11 mouse cellular contexts compared by ENCODE assay signal in the genomic region with DNA sequence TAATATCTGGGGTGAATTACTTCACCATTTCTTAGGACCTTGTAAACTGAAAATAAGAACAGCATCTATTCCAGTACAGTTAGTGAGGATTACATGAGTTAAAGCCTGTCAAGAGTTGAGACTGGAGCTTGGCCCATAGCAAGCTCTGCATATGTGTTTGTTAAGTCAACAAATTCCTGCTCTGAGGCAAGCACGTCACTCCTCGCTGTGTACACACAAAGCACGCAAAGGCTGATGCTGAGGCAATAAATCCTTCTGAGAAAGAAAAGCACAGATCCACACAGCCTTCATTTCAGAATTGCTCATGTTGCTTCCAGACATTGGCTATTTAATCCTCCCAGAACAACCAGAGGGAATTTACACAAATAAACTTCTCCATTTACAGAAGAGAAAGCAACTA.
DNase-seq lines count a peak whose midpoint lies in the region; ATAC-seq and TF ChIP-seq lines count a peak whose summit lies in the region.
"Had no signal": no experiment of that assay in that cellular context is flagged by ENCODE, and none has a peak within 500 bp of the region (broad histone marks: within the 10 kb centered on the region; RNA-seq: fewer than 3 reads in every experiment).

No protein-coding gene starts in this region.

- WGBS in limb, embryonic 12.5 days = 32% methylated on average over 3 of the region's 3 CpGs
- WGBS in limb, embryonic 10.5 days = 74% methylated on average over 3 of the region's 3 CpGs
- 24% methylated on average over 3 of the region's 3 CpGs for WGBS in kidney, embryonic 15.5 days

- intact Hi-C loops in left cerebral cortex, postnatal 4 days (cut with DNase I) = loop anchor here (10.0 kb wide), 1 partner anchor 129 kb away; no protein-coding TSS in a partner anchor

- TF ChIP-seq POLR2A in brain, embryonic 14.5 days (IDR thresholded peaks at IDR 0.05; ENCODE audit: borderline replicate concordance, extremely low read depth, insufficient read depth, insufficient read length, poor library complexity, severe bottlenecking) = no peak

- H3K9me3 ChIP-seq in limb, embryonic 12.5 days = no peaks in the 10 kb centered on the region
- H3K9me3 ChIP-seq in limb, embryonic 10.5 days (replicated peaks) = no peaks in the 10 kb centered on the region
- H3K9me3 ChIP-seq in kidney, embryonic 15.5 days (replicated peaks) = no peaks in the 10 kb centered on the region
- H3K9me3 ChIP-seq: midbrain, embryonic 13.5 days had no signal

- H3K4me1 ChIP-seq in limb, embryonic 12.5 days (replicated peaks) = no peaks in the 10 kb centered on the region; the same call in 1 of the 2 replicates
- H3K4me1 ChIP-seq in limb, embryonic 10.5 days = no peaks in the 10 kb centered on the region
- no peaks in the 10 kb centered on the region for H3K4me1 ChIP-seq in kidney, embryonic 15.5 days
- H3K4me1 ChIP-seq: midbrain, embryonic 13.5 days had no signal

- H3K9ac ChIP-seq in limb, embryonic 12.5 days (replicated peaks) = no peak overlapping the region
- no peak overlapping the region for H3K9ac ChIP-seq in kidney, embryonic 15.5 days
- H3K9ac ChIP-seq: midbrain, embryonic 13.5 days had no signal

- no peak for ATAC-seq in limb, embryonic 12.5 days (ENCODE audit: insufficient number of reproducible peaks, insufficient read depth, low FRiP score, low TSS enrichment, low read depth)
- ATAC-seq in kidney, embryonic 15.5 days (replicated peaks; ENCODE audit: low FRiP score) = peak; percentile 83
- ATAC-seq: midbrain, embryonic 13.5 days had no signal

- H3K27me3 ChIP-seq in limb, embryonic 12.5 days = no peaks in the 10 kb centered on the region
- H3K27me3 ChIP-seq in limb, embryonic 10.5 days (ENCODE audit: low read depth, poor library complexity, severe bottlenecking) = no peaks in the 10 kb centered on the region
- H3K27me3 ChIP-seq in kidney, embryonic 15.5 days = no peaks in the 10 kb centered on the region
- H3K27me3 ChIP-seq: CH12.LX; midbrain, embryonic 13.5 days had no signal

- H3K4me2 ChIP-seq in limb, embryonic 12.5 days = no peak overlapping the region
- H3K4me2 ChIP-seq in kidney, embryonic 15.5 days = no peak overlapping the region
- H3K4me2 ChIP-seq: midbrain, embryonic 13.5 days had no signal

- H3K4me3 ChIP-seq in limb, embryonic 12.5 days (replicated peaks) = no peak overlapping the region
- no peak overlapping the region for H3K4me3 ChIP-seq in limb, embryonic 10.5 days
- H3K4me3 ChIP-seq in kidney, embryonic 15.5 days (replicated peaks) = no peak overlapping the region
- H3K4me3 ChIP-seq: midbrain, embryonic 13.5 days had no signal

- H3K27ac ChIP-seq in limb, embryonic 12.5 days = peak overlapping the region; percentile 69
- no peak overlapping the region for H3K27ac ChIP-seq in limb, embryonic 10.5 days
- peak overlapping the region; percentile 19 for H3K27ac ChIP-seq in kidney, embryonic 15.5 days
- H3K27ac ChIP-seq: midbrain, embryonic 13.5 days had no signal

- DNase-seq in limb, embryonic 10.5 days (ENCODE audit: low spot score) = no peak
- DNase-seq in brain, embryonic 14.5 days (ENCODE audit: low read depth) = peak; percentile 13
- DNase-seq in lung, postnatal 36 days = peak; percentile 17
- no peak for DNase-seq in left cerebral cortex, postnatal 4 days
- DNase-seq in adrenal gland, postnatal 25 days = no peak
- DNase-seq: cerebellum, adult 2 months; right cerebral cortex, postnatal 25 days had no signal

- no peak for TF ChIP-seq CTCF in brain, embryonic 14.5 days (IDR thresholded peaks at IDR 0.05; ENCODE audit: borderline replicate concordance, extremely low read depth, insufficient read depth, insufficient read length)

- no peaks in the 10 kb centered on the region for H3K36me3 ChIP-seq in limb, embryonic 12.5 days
- no peaks in the 10 kb centered on the region for H3K36me3 ChIP-seq in limb, embryonic 10.5 days
- H3K36me3 ChIP-seq in kidney, embryonic 15.5 days = no peaks in the 10 kb centered on the region
- H3K36me3 ChIP-seq: midbrain, embryonic 13.5 days had no signal

Comparison
In these comparisons a context has a peak if more than half of its experiments do, and no peak if none do; other contexts are left out.
1. DNase-seq: peak in brain, embryonic 14.5 days (single experiment) and lung, postnatal 36 days (single experiment); none in limb, embryonic 10.5 days (single experiment), left cerebral cortex, postnatal 4 days (single experiment) and adrenal gland, postnatal 25 days (single experiment).